Mouse (Mus musculus) lung, embryonic 15.5 days (tissue): ENCODE measurements around the gene Pml. TPM values are rescaled to one million over a fixed set of nuclear protein-coding genes. Genes with fewer than 3 reads are reported as not detected.

Source experiments
- ATAC-seq: fragments of 200-750 bp; cut with Nextera tagmentation; 2 replicates; pipeline ENCODE4 v1.8.0; 2017; ENCODE audit warnings: moderate number of reproducible peaks, borderline replicate concordance; ENCODE audit not compliant: low FRiP score, low TSS enrichment; ENCODE audit errors: extremely low read depth
- H3K27ac ChIP-seq: fragments of 300-500 bp; sonication (generic); 2 replicates; pipeline ENCODE4 v1.5.1; 2015; ENCODE audit warnings: moderate library complexity, mild to moderate bottlenecking, inconsistent platforms
- H3K27me3 ChIP-seq: fragments of 300-500 bp; sonication (generic); 2 replicates; pipeline ENCODE4 v1.6.1; 2015; ENCODE audit warnings: inconsistent platforms
- H3K36me3 ChIP-seq: fragments of 300-500 bp; sonication (generic); 2 replicates; pipeline ENCODE4 v1.6.1; 2015; ENCODE audit warnings: inconsistent platforms
- H3K4me1 ChIP-seq: fragments of 300-500 bp; sonication (generic); 2 replicates; pipeline ENCODE4 v1.6.1; 2015; ENCODE audit warnings: inconsistent platforms
- H3K4me2 ChIP-seq: fragments of 300-500 bp; sonication (generic); 2 replicates; pipeline ENCODE4 v1.6.1; 2015; ENCODE audit warnings: inconsistent platforms, mild to moderate bottlenecking, moderate library complexity
- H3K4me3 ChIP-seq: fragments of 300-500 bp; sonication (generic); 2 replicates; pipeline ENCODE4 v1.5.1; 2015; ENCODE audit warnings: mild to moderate bottlenecking, inconsistent platforms
- H3K9ac ChIP-seq: fragments of 300-500 bp; sonication (generic); 2 replicates; pipeline ENCODE4 v1.6.1; 2015; ENCODE audit warnings: inconsistent platforms
- H3K9me3 ChIP-seq: fragments of 300-500 bp; sonication (generic); 2 replicates; pipeline ENCODE4 v1.6.1; 2016; ENCODE audit warnings: inconsistent platforms
- WGBS: fragments of 180-500 bp; shearing (Covaris S2); methylation state at CpG from one replicate; pipeline ENCODE4 v1.1.7; 2015; 5-methylcytosine and 5-hydroxymethylcytosine counted together
- polyA plus RNA-seq: library from polyadenylated mRNA; unstranded; fragments of >200 nt; fragmentation: Nextera tagmentation; extraction: Ambion mirVana; gene quantifications from 2 replicates; pipeline ENCODE4 v1.2.1, GENCODE M21; 2015

Pml gene
- polyA plus RNA-seq, 1 experiment from 2014 or later = 20.2 TPM

GRCm38 (mm10) chr9:58197781-58198701 is 51.5 kb downstream of the Pml start:
- Histone ChIP-seq H3K27me3 (peaks cover 97% of the 10 kb centered on the region), H3K4me3 (peak overlapping the region; percentile 24), H3K4me1 (peaks cover 35% of the 10 kb centered on the region), H3K9ac (no peak overlapping the region), H3K36me3 (no peaks in the 10 kb centered on the region), H3K4me2 (peak overlapping the region; percentile 50), H3K9me3 (no peaks in the 10 kb centered on the region), H3K27ac (no peak overlapping the region)
- no peak for ATAC-seq
- under 1% methylated on average over 58 of the region's 58 CpGs for WGBS

GRCm38 (mm10) chr9:58196610-58197567 is 52.7 kb downstream of the Pml start:
- Histone ChIP-seq H3K4me1 (peaks cover 34% of the 10 kb centered on the region), H3K27me3 (peaks cover 86% of the 10 kb centered on the region), H3K9ac (no peak overlapping the region), H3K4me3 (peak overlapping the region; percentile 24; the same call in 1 of the 2 replicates), H3K27ac (no peak overlapping the region), H3K9me3 (no peaks in the 10 kb centered on the region), H3K4me2 (peak overlapping the region; percentile 50; the same call in 1 of the 2 replicates), H3K36me3 (no peaks in the 10 kb centered on the region)
- 3% methylated on average over 46 of the region's 46 CpGs for WGBS
- no peak for ATAC-seq

DNA sequence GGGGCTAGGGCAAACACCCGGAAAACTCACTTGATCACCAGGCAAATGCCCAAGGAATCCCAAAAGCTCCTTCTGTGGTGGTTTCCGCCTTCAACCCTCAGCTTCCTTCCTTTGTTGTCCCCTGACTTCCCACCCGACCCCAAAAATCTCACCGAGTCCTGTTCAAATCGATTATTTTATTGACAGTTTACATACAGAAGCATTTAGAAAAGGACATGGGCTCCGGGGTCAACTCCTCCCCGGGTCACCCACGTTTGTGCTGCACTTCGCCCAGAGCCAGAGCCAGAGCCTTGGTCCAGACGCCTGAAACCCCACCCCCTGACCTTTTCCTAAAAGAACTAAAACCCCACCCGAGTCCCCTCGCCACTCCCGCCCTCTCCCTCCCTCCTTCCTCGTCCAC is 53.4 kb downstream of the Pml start:
- Histone ChIP-seq H3K4me2 (peak overlapping the region; percentile 17; the same call in 1 of the 2 replicates), H3K27me3 (peaks cover 78% of the 10 kb centered on the region), H3K27ac (no peak overlapping the region), H3K36me3 (no peaks in the 10 kb centered on the region), H3K4me1 (peaks cover 31% of the 10 kb centered on the region), H3K9ac (no peak overlapping the region), H3K9me3 (no peaks in the 10 kb centered on the region), H3K4me3 (no peak overlapping the region)
- ATAC-seq = no peak
- 5% methylated on average over 14 of the region's 14 CpGs for WGBS

DNA sequence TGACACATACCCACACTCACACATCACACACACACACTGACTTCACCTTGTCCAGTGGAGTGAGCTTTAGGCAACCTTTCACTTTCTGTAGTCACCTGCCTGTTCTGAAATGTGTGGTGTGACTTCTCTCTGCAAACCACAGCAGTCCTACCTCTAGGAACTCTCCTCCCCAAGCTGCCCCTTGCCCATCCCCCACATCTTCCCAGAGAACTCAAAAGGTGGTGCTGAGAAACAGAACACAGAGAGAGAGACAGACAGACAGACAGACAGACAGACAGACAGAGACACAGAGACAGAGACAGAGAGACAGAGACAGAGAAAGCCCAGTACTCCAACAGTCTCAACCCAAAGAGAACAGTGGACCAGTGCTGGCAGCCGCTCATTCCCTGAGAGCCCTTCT is 53.9 kb downstream of the Pml start:
- H3K27me3 ChIP-seq = peaks cover 74% of the 10 kb centered on the region
- 15% methylated on average over 1 of the region's 1 CpGs for WGBS

GRCm38 (mm10) chr9:58194222-58194621 is 55.4 kb downstream of the Pml start:
- no peaks in the 10 kb centered on the region for H3K9me3 ChIP-seq
- H3K27ac ChIP-seq = no peak overlapping the region
- peaks cover 59% of the 10 kb centered on the region for H3K27me3 ChIP-seq
- H3K4me2 ChIP-seq = no peak overlapping the region
- 59% methylated on average over 9 of the region's 9 CpGs for WGBS
- no peak overlapping the region for H3K4me3 ChIP-seq
- H3K36me3 ChIP-seq = no peaks in the 10 kb centered on the region
- H3K4me1 ChIP-seq = peaks cover 28% of the 10 kb centered on the region
- no peak for ATAC-seq
- H3K9ac ChIP-seq = no peak overlapping the region

More for the DNA sequence above, 53.9 kb downstream of the Pml start:
- H3K9ac ChIP-seq = no peak overlapping the region
- H3K4me1 ChIP-seq = peaks cover 31% of the 10 kb centered on the region
- H3K4me3 ChIP-seq = no peak overlapping the region
- ATAC-seq = no peak
- no peaks in the 10 kb centered on the region for H3K9me3 ChIP-seq
- no peak overlapping the region; the same call in 1 of the 2 replicates for H3K4me2 ChIP-seq
- no peaks in the 10 kb centered on the region for H3K36me3 ChIP-seq
- H3K27ac ChIP-seq = no peak overlapping the region

DNA sequence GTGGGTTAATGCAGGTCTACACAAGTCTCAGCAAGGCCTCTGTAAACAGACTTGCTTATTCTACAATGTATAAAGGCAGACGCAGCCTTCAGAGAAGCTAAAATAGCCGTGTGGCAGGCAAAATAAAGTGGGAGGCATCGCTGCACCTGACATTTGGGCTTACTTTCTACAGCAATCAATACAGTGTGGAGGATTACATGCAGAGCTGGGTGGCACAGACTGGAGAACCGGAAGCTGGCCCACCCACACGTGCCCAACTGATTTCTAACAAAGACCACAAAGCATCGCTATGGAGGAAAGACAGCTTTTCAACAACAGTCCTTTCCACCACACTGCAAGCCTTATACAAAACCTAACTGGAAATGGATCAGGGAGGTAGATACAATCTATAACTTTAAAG is 65.1 kb downstream of the Pml start:
- Histone ChIP-seq H3K27me3 (no peaks in the 10 kb centered on the region), H3K4me1 (no peaks in the 10 kb centered on the region), H3K4me3 (no peak overlapping the region), H3K9ac (no peak overlapping the region), H3K4me2 (no peak overlapping the region), H3K36me3 (no peaks in the 10 kb centered on the region), H3K27ac (no peak overlapping the region), H3K9me3 (no peaks in the 10 kb centered on the region)
- WGBS = 71% methylated on average over 6 of the region's 6 CpGs
- no peak for ATAC-seq

DNA sequence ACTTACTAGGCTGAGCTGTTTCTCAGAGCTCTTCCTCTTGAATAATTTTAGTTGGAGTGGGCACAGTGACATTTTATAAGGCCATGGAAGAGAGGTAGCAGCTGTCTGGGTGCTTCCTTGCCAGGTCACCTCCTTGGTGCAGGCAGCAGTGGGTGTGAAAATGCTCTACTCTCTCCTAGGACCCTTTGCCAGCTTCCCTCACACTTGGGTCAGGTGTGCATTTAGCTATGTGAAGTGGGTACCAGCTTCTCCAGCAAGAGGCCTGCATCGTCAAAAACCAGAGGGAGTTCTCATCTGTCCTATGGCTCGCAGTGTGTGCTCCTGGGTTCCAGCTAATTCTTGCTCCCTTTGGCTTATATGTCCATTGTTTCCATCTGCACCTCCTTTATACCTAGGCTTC is 70.2 kb downstream of the Pml start:
- H3K9ac ChIP-seq = no peak overlapping the region
- H3K4me3 ChIP-seq = no peak overlapping the region
- H3K9me3 ChIP-seq = no peaks in the 10 kb centered on the region
- no peaks in the 10 kb centered on the region for H3K36me3 ChIP-seq
- no peaks in the 10 kb centered on the region for H3K4me1 ChIP-seq
- WGBS = 86% methylated on average over 2 of the region's 2 CpGs
- no peak overlapping the region for H3K27ac ChIP-seq
- no peak for ATAC-seq
- no peaks in the 10 kb centered on the region for H3K27me3 ChIP-seq
- H3K4me2 ChIP-seq = no peak overlapping the region

- no peak overlapping the region for H3K4me2 ChIP-seq
- 67% methylated on average over 4 of the region's 4 CpGs for WGBS
- no peak for ATAC-seq
Measured at GRCm38 (mm10) chr9:58177165-58177564, 72.4 kb downstream of the Pml start.

DNA sequence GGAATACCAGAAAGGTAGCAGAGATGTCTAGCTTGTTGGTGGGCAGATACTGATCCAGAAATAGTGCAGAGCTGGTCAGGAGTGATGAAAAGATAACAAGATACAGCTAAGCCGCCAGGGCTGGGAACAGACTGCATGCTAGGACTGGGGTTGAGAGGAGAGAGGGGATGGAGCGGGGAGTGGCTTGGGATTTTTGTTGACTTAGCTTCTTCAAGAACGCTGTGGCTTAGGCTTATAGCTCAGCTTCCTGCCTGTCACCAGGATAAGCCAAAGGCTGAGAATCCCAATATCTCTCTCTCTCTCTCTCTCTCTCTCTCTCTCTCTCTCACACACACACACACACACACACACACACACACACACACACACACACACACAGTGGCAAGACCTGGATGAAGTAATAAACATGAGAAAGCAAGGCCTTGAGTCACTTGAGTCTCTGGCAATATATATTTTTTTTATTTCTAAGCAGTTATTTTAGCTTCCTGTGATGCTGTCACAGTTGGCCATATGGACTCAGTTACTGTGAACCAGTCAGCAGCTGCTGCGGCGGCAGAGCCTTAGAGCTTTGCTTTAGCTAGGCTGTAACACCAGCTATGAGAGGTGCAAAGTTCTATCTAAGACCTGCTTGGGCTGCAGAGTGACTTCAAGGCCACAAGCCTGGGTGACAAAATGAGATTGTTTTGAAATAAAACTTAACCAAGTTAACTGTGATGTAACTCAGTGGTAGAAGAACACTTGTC is 73.7 kb downstream of the Pml start:
- Histone ChIP-seq H3K27me3 (no peaks in the 10 kb centered on the region), H3K36me3 (no peaks in the 10 kb centered on the region), H3K9me3 (no peaks in the 10 kb centered on the region), H3K4me2 (no peak overlapping the region), H3K4me1 (no peaks in the 10 kb centered on the region), H3K27ac (no peak overlapping the region), H3K4me3 (no peak overlapping the region), H3K9ac (no peak overlapping the region)
- ATAC-seq = no peak
- 28% methylated on average over 5 of the region's 5 CpGs for WGBS

More at GRCm38 (mm10) chr9:58177165-58177564, 72.4 kb downstream of the Pml start:
- Histone ChIP-seq H3K4me3 (no peak overlapping the region), H3K9ac (no peak overlapping the region), H3K36me3 (no peaks in the 10 kb centered on the region), H3K27ac (no peak overlapping the region), H3K9me3 (no peaks in the 10 kb centered on the region), H3K27me3 (no peaks in the 10 kb centered on the region), H3K4me1 (no peaks in the 10 kb centered on the region)

GRCm38 (mm10) chr9:58174818-58175251 is 74.8 kb downstream of the Pml start:
- H3K9ac ChIP-seq = no peak overlapping the region
- no peak overlapping the region for H3K27ac ChIP-seq
- H3K27me3 ChIP-seq = no peaks in the 10 kb centered on the region
- no peak overlapping the region for H3K4me2 ChIP-seq
- H3K4me3 ChIP-seq = no peak overlapping the region
- WGBS = 25% methylated on average over 5 of the region's 5 CpGs
- H3K9me3 ChIP-seq = no peaks in the 10 kb centered on the region
- no peaks in the 10 kb centered on the region for H3K4me1 ChIP-seq
- no peak for ATAC-seq
- H3K36me3 ChIP-seq = no peaks in the 10 kb centered on the region

DNA sequence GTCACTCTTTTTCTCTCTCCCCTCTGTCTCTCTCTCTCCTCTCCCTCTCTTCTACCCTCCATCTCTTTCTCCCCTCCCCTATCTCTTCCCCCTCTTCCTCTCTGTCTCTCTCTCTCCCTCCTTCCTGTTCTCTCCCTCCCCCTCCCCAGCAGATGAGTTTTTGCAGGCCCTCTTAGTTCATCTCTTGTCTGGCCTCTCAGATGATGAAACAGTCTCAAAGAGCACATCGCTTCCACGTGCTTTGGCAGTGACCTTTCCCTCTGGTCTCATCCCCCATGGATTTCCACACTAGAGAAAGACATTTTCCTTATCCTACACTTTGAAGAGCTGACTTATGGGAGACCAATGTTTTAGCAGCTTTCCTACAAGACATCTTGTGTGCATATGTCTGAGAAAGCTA is 76.7 kb downstream of the Pml start:
- Histone ChIP-seq H3K36me3 (no peaks in the 10 kb centered on the region), H3K9me3 (no peaks in the 10 kb centered on the region), H3K27me3 (no peaks in the 10 kb centered on the region), H3K4me3 (no peak overlapping the region), H3K4me2 (no peak overlapping the region), H3K4me1 (no peaks in the 10 kb centered on the region), H3K9ac (no peak overlapping the region), H3K27ac (no peak overlapping the region)
- 58% methylated on average over 2 of the region's 2 CpGs for WGBS
- ATAC-seq = no peak
